Mouse (Mus musculus): ENCODE measurements around the gene Dynlt1b.
"Not testable (repeated sequence)": the region's sequence is repeated elsewhere in the genome, so short reads cannot be mapped to it uniquely, and the experiment has no call there.

GRCm38 (mm10) chr17:6392473-6393340 lies 37.2 kb upstream of the Dynlt1b start:
- TF ChIP-seq CTCF (IDR thresholded peaks at IDR 0.05; ENCODE audit: low read depth, low read length); POLR2A (IDR thresholded peaks at IDR 0.05; ENCODE audit: borderline replicate concordance, low read depth, low read length): not testable (repeated sequence)
